Mouse (Mus musculus) heart, adult 8-10 months (tissue): ENCODE results near the gene Dlgap4. TPM values are rescaled to one million over a fixed set of nuclear protein-coding genes. Genes with fewer than 3 reads are reported as not detected.
"Not testable (repeated sequence)": the region's sequence is repeated elsewhere in the genome, so short reads cannot be mapped to it uniquely, and the experiment has no call there.

Experiments
- DNase-seq: peaks from one replicate; pipeline ENCODE4 v3.0.0; 2022; ENCODE audit warnings: low spot score
- total RNA-seq, 4 experiments: library from RNA; stranded (reverse); gene quantifications; 2 replicates each; pipeline ENCODE4 v1.2.4; 2022

Gene Dlgap4
- total RNA-seq, 4 experiments from 2014 or later, result 29.1 to 42.6 (median 32.1) TPM

GRCm38 (mm10) chr2:156775455-156776435, 162.2 kb downstream of the Dlgap4 start:
- DNase-seq, result no peak

- DNase-seq, result no peak
Measured at GRCm38 (mm10) chr2:156776907-156777306, 163.4 kb downstream of the Dlgap4 start.

GRCm38 (mm10) chr2:156777326-156778004, 164.0 kb downstream of the Dlgap4 start:
- no peak for DNase-seq

- DNase-seq, result no peak
Measured at GRCm38 (mm10) chr2:156778571-156778970, 165.1 kb downstream of the Dlgap4 start.

GRCm38 (mm10) chr2:156779036-156779435, 165.5 kb downstream of the Dlgap4 start:
- DNase-seq, result no peak

GRCm38 (mm10) chr2:156779488-156779887, 166.0 kb downstream of the Dlgap4 start:
- DNase-seq, result no peak

GRCm38 (mm10) chr2:156780129-156780528, 166.6 kb downstream of the Dlgap4 start:
- DNase-seq, result no peak

- DNase-seq, result no peak
Measured at GRCm38 (mm10) chr2:156780752-156781151, 167.2 kb downstream of the Dlgap4 start.

- no peak for DNase-seq
Measured at GRCm38 (mm10) chr2:156781281-156781680, 167.8 kb downstream of the Dlgap4 start.

GRCm38 (mm10) chr2:156781836-156782480, 168.5 kb downstream of the Dlgap4 start:
- DNase-seq, result no peak

GRCm38 (mm10) chr2:156782481-156783348, 169.2 kb downstream of the Dlgap4 start:
- DNase-seq, result no peak

- DNase-seq, result no peak
Measured at GRCm38 (mm10) chr2:156783349-156783728, 169.8 kb downstream of the Dlgap4 start.

- no peak for DNase-seq
Measured at GRCm38 (mm10) chr2:156784016-156784585, 170.6 kb downstream of the Dlgap4 start.

- DNase-seq, result no peak
Measured at GRCm38 (mm10) chr2:156784891-156785290, 171.4 kb downstream of the Dlgap4 start.

GRCm38 (mm10) chr2:156786369-156786768, 172.9 kb downstream of the Dlgap4 start:
- DNase-seq, result not testable (repeated sequence)

- no peak for DNase-seq
Measured at GRCm38 (mm10) chr2:156787090-156787775, 173.7 kb downstream of the Dlgap4 start.

GRCm38 (mm10) chr2:156787776-156788105, 174.2 kb downstream of the Dlgap4 start:
- no peak for DNase-seq

- no peak for DNase-seq
Measured at GRCm38 (mm10) chr2:156788836-156789235, 175.3 kb downstream of the Dlgap4 start.

- no peak for DNase-seq
Measured at GRCm38 (mm10) chr2:156798516-156798915, 185.0 kb downstream of the Dlgap4 start.

- DNase-seq, result no peak
Measured at GRCm38 (mm10) chr2:156801045-156801444, 187.5 kb downstream of the Dlgap4 start.
